Mouse (Mus musculus): ENCODE measurements around the gene Sdr16c6. TPM values are rescaled to one million over a fixed set of nuclear protein-coding genes. Genes with fewer than 3 reads are reported as not detected.

Gene Sdr16c6
- polyA plus RNA-seq (2016; fragmentation: Nextera tagmentation; extraction: Ambion mirVana), result not detected in 2 replicates

DNA sequence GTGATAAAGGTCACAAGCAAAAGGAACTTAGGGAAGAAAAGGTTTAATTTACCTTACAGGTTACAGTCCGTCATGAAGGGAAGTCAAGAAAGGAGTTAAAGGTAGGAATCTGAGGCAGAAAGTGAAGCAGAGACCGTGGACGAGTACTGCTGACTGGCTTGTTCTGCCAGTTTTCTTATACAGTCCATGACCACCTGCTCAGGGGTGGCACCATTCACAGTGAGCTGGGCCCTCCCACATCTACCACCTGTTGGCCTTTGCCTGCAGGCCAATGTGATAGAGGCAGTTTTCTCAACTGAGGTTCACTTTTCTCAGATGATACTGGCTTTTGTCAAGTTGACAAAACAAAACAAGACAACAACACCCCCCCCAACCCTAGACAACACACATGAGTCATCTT lies at the start of gene Sdr16c6:
TSS of gene Sdr16c6 (minus strand) at position 151 of the 400 bp plus-strand sequence.
- no peak for DNase-seq (ENCODE audit: low spot score)
- Histone ChIP-seq H3K4me1 (no peaks in the 10 kb centered on the region), H3K9me3 (no peaks in the 10 kb centered on the region), H3K36me3 (no peaks in the 10 kb centered on the region), H3K27me3 (ENCODE audit: insufficient read depth, poor library complexity, severe bottlenecking) (no peaks in the 10 kb centered on the region), H3K4me3 (no peak within 1 kb of the TSS), H3K27ac (no peak within 1 kb of the TSS)
- 82% methylated on average over 3 of the region's 3 CpGs for WGBS

DNA sequence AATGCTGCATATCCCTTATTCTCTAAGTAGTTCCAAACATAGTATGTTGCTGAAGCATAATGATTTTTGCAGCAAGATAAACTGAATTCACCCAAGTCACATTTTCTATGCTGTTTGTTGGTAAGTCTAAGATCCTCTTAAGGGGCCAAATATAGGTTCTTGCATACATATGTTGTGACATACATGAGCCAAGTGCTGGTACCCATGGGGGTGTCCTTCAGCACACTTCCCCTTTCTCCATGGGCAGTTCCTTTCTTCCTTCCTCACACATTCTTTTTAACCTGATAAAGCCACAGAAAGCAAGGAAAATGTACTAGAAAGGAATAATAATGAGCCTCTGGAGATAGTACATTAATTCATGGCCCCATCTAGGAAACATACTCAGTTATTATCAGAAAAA lies 2.9 kb upstream of the Sdr16c6 start:
- DNase-seq (ENCODE audit: low spot score), result no peak
- no peaks in the 10 kb centered on the region for H3K9me3 ChIP-seq
- H3K4me3 ChIP-seq, result no peak overlapping the region
- no peak overlapping the region for H3K27ac ChIP-seq
- no peaks in the 10 kb centered on the region for H3K36me3 ChIP-seq
- no peaks in the 10 kb centered on the region for H3K27me3 ChIP-seq (ENCODE audit: insufficient read depth, poor library complexity, severe bottlenecking)
- no peaks in the 10 kb centered on the region for H3K4me1 ChIP-seq

- no peaks in the 10 kb centered on the region for H3K4me1 ChIP-seq
- WGBS, result 75% methylated on average over 3 of the region's 3 CpGs
Observed at GRCm38 (mm10) chr4:4079132-4079531, 1.8 kb upstream of the Sdr16c6 start.

GRCm38 (mm10) chr4:4076001-4076400 lies 1.3 kb downstream of the Sdr16c6 start:
- DNase-seq (ENCODE audit: low spot score), result no peak
- no peak overlapping the region for H3K4me3 ChIP-seq
- no peaks in the 10 kb centered on the region for H3K36me3 ChIP-seq
- no peaks in the 10 kb centered on the region for H3K9me3 ChIP-seq
- no peaks in the 10 kb centered on the region for H3K4me1 ChIP-seq
- no peak overlapping the region for H3K27ac ChIP-seq
- H3K27me3 ChIP-seq (ENCODE audit: insufficient read depth, poor library complexity, severe bottlenecking), result no peaks in the 10 kb centered on the region
- WGBS, result 91% methylated on average over 2 of the region's 2 CpGs

More at GRCm38 (mm10) chr4:4079132-4079531, 1.8 kb upstream of the Sdr16c6 start:
- H3K9me3 ChIP-seq, result no peaks in the 10 kb centered on the region
- H3K27ac ChIP-seq, result no peak overlapping the region
- H3K36me3 ChIP-seq, result no peaks in the 10 kb centered on the region
- DNase-seq (ENCODE audit: low spot score), result no peak
- H3K27me3 ChIP-seq (ENCODE audit: insufficient read depth, poor library complexity, severe bottlenecking), result no peaks in the 10 kb centered on the region
- no peak overlapping the region for H3K4me3 ChIP-seq

Other genes starting within 250 kb of the Sdr16c6 start
- 603 and 616 TPM in 2 replicates for gene Gm11808, start 103.9 kb downstream of the Sdr16c6 start, polyA plus RNA-seq (2016; fragmentation: Nextera tagmentation; extraction: Ambion mirVana)